Mouse (Mus musculus) cortical plate, adult 2 months (tissue): ENCODE results near the gene Plod1.

Experiments
- CTCF ChIP-seq: fragments of 200-500 bp; IDR thresholded peaks from 2 replicates; pipeline ENCODE4 v1.5.1; 2011; ENCODE audit warnings: mild to moderate bottlenecking, control low read depth, low read length; ENCODE audit not compliant: insufficient read depth; ENCODE audit errors: extremely low read depth
- POLR2A ChIP-seq: fragments of 200-500 bp; IDR thresholded peaks from 2 replicates; pipeline ENCODE4 v1.6.1; 2011; ENCODE audit warnings: mild to moderate bottlenecking, low read length, control low read depth; ENCODE audit not compliant: insufficient read depth; ENCODE audit errors: extremely low read depth

DNA sequence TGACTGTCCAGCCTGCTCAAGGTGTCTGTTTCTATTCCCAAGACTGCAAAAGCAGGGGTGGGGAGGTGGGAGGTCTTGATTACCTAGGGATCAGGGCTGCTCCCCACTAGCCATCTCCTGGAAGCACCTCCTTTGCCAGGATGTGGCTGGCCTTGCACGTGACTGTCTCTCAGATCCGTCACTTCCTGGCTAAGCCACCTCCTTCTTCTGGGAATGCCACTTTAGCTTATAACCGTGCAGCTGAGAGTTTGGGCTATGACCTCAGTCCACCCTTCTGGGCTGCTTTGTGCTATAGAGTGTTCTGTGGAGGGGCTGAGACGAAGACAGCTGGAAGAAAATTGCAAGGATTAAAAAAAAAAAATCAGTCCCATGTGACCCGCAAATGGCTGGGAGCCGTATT, 26.2 kb upstream of the Plod1 start:
- TF ChIP-seq CTCF (no peak), POLR2A (no peak)
